In genomic region chr4:134600777-134601176, GRCm38 (mm10) we compare ENCODE assay signal across 14 mouse cellular contexts. TPM values are rescaled to one million over a fixed set of nuclear protein-coding genes. Genes with fewer than 3 reads are reported as not detected.
DNase-seq lines count a peak whose midpoint lies in the region; ATAC-seq and TF ChIP-seq lines count a peak whose summit lies in the region.
"Had no signal": no experiment of that assay in that cellular context is flagged by ENCODE, and none has a peak within 500 bp of the region (broad histone marks: within the 10 kb centered on the region; RNA-seq: fewer than 3 reads in every experiment).

No protein-coding gene starts in this region.

- no peak for DNase-seq in hindbrain, embryonic 14.5 days (ENCODE audit: low spot score)
- no peak for DNase-seq in left cerebral cortex, adult 2 months (ENCODE audit: extremely low spot score in 1 of 2, low spot score in 2 of 2)
- DNase-seq in left cerebral cortex, adult 8-10 months (ENCODE audit: low spot score in 2 of 2) = no peak
- DNase-seq in stomach, postnatal 0 days (ENCODE audit: low spot score) = no peak
- DNase-seq in T-cell, adult 2 months (ENCODE audit: low spot score) = no peak
- DNase-seq: adrenal gland, postnatal 10 days; lung, postnatal 14 days; thymus, adult 2 months had no signal

- no peaks in the 10 kb centered on the region for H3K9me3 ChIP-seq in hindbrain, embryonic 15.5 days
- H3K9me3 ChIP-seq in hindbrain, embryonic 14.5 days (ENCODE audit: control insufficient read depth, low read length) = no peaks in the 10 kb centered on the region
- no peaks in the 10 kb centered on the region for H3K9me3 ChIP-seq in stomach, embryonic 15.5 days
- no peaks in the 10 kb centered on the region for H3K9me3 ChIP-seq in stomach, postnatal 0 days (ENCODE audit: control insufficient read depth, low read length)
- H3K9me3 ChIP-seq: forebrain, embryonic 10.5 days; G1E; hindbrain, embryonic 10.5 days had no signal

- intact Hi-C loops in left cerebral cortex, adult 2 months (cut with DNase I) = loop anchor here (2.0 kb wide), 1 partner anchor 30 kb away; no protein-coding TSS in a partner anchor

- H3K27ac ChIP-seq in hindbrain, embryonic 15.5 days (replicated peaks) = 0 out of 2 replicates have a peak overlapping the region, but pooled peaks have one; percentile 55
- H3K27ac ChIP-seq in hindbrain, embryonic 14.5 days = no peak overlapping the region
- peak overlapping the region; percentile 76 for H3K27ac ChIP-seq in left cerebral cortex, adult 2 months
- H3K27ac ChIP-seq in stomach, embryonic 15.5 days = 0 out of 2 replicates have a peak overlapping the region, but pooled peaks have one; percentile 16
- no peak overlapping the region; the same call in 1 of the 2 replicates for H3K27ac ChIP-seq in stomach, postnatal 0 days (replicated peaks)
- H3K27ac ChIP-seq: forebrain, embryonic 10.5 days; hindbrain, embryonic 10.5 days had no signal

- ATAC-seq in hindbrain, embryonic 15.5 days (ENCODE audit: low FRiP score, low read depth) = no peak
- ATAC-seq in hindbrain, embryonic 14.5 days (ENCODE audit: low FRiP score) = no peak
- no peak for ATAC-seq in stomach, embryonic 15.5 days (ENCODE audit: insufficient read depth, low FRiP score, low read depth)
- no peak for ATAC-seq in stomach, postnatal 0 days (ENCODE audit: low FRiP score, low TSS enrichment)

- no peaks in the 10 kb centered on the region for H3K36me3 ChIP-seq in hindbrain, embryonic 15.5 days
- no peaks in the 10 kb centered on the region for H3K36me3 ChIP-seq in hindbrain, embryonic 14.5 days (replicated peaks; ENCODE audit: control insufficient read depth, insufficient read depth)
- H3K36me3 ChIP-seq in stomach, embryonic 15.5 days = no peaks in the 10 kb centered on the region
- H3K36me3 ChIP-seq in stomach, postnatal 0 days (ENCODE audit: control insufficient read depth, insufficient read depth, low read length) = no peaks in the 10 kb centered on the region
- H3K36me3 ChIP-seq: forebrain, embryonic 10.5 days; G1E; hindbrain, embryonic 10.5 days had no signal

- H3K4me2 ChIP-seq in hindbrain, embryonic 15.5 days = no peak overlapping the region
- no peak overlapping the region for H3K4me2 ChIP-seq in hindbrain, embryonic 14.5 days (replicated peaks)
- no peak overlapping the region for H3K4me2 ChIP-seq in stomach, embryonic 15.5 days
- no peak overlapping the region for H3K4me2 ChIP-seq in stomach, postnatal 0 days (replicated peaks; ENCODE audit: low read depth)
- H3K4me2 ChIP-seq: midbrain, embryonic 11.5 days had no signal

- H3K4me3 ChIP-seq in hindbrain, embryonic 15.5 days = no peak overlapping the region
- H3K4me3 ChIP-seq in hindbrain, embryonic 14.5 days (replicated peaks; ENCODE audit: low read length) = no peak overlapping the region
- H3K4me3 ChIP-seq in left cerebral cortex, adult 2 months = no peak overlapping the region
- no peak overlapping the region for H3K4me3 ChIP-seq in stomach, embryonic 15.5 days (replicated peaks)
- H3K4me3 ChIP-seq in stomach, postnatal 0 days (ENCODE audit: low read depth, low read length) = no peak overlapping the region
- H3K4me3 ChIP-seq: forebrain, embryonic 10.5 days; hindbrain, embryonic 10.5 days had no signal

- TF ChIP-seq CTCF in left cerebral cortex, adult 2 months (IDR thresholded peaks at IDR 0.05) = no peak
- TF ChIP-seq CTCF in stomach, postnatal 0 days (IDR thresholded peaks at IDR 0.05; ENCODE audit: low read depth) = no peak

- no peak overlapping the region for H3K9ac ChIP-seq in hindbrain, embryonic 15.5 days
- no peak overlapping the region for H3K9ac ChIP-seq in hindbrain, embryonic 14.5 days
- H3K9ac ChIP-seq in stomach, embryonic 15.5 days = no peak overlapping the region
- no peak overlapping the region for H3K9ac ChIP-seq in stomach, postnatal 0 days (ENCODE audit: low read length)

- TF ChIP-seq EP300 in stomach, postnatal 0 days (optimal IDR thresholded peaks at IDR 0.05) = no peak

- H3K4me1 ChIP-seq in hindbrain, embryonic 15.5 days (replicated peaks) = peaks cover 59% of the 10 kb centered on the region
- peaks cover 29% of the 10 kb centered on the region for H3K4me1 ChIP-seq in hindbrain, embryonic 14.5 days (replicated peaks; ENCODE audit: control insufficient read depth, insufficient read depth, low read length)
- 0 out of 2 replicates have a peak, but pooled peaks cover 8% of the 10 kb centered on the region for H3K4me1 ChIP-seq in stomach, embryonic 15.5 days
- H3K4me1 ChIP-seq in stomach, postnatal 0 days (replicated peaks; ENCODE audit: control insufficient read depth, insufficient read depth) = no peaks in the 10 kb centered on the region

- no peaks in the 10 kb centered on the region for H3K27me3 ChIP-seq in hindbrain, embryonic 15.5 days
- no peaks in the 10 kb centered on the region for H3K27me3 ChIP-seq in hindbrain, embryonic 14.5 days (ENCODE audit: control insufficient read depth, insufficient read depth, low read length)
- no peaks in the 10 kb centered on the region for H3K27me3 ChIP-seq in stomach, embryonic 15.5 days (replicated peaks)
- H3K27me3 ChIP-seq in stomach, postnatal 0 days (ENCODE audit: control insufficient read depth, insufficient read depth, low read length) = no peaks in the 10 kb centered on the region

- 79% methylated on average over 7 of the region's 7 CpGs for WGBS in hindbrain, embryonic 15.5 days
- 81% methylated on average over 7 of the region's 7 CpGs for WGBS in hindbrain, embryonic 14.5 days
- WGBS in stomach, embryonic 15.5 days = 46% methylated on average over 7 of the region's 7 CpGs
- 55% methylated on average over 7 of the region's 7 CpGs for WGBS in stomach, postnatal 0 days

RNA-seq across cellular contexts. Expression of gene Selenon, which starts 48.8 kb away (rescaled TPM):
- polyA plus RNA-seq in hindbrain, embryonic 15.5 days (2015; fragmentation: Nextera tagmentation; extraction: Ambion mirVana) = 31.2 and 32.0 TPM in 2 replicates
- 10.9 and 12.8 TPM in 2 replicates for polyA plus RNA-seq in hindbrain, embryonic 14.5 days (2014; fragmentation: Nextera tagmentation; extraction: Ambion mirVana)
- total RNA-seq in left cerebral cortex, adult 2 months (2021) = 10 to 100 TPM; 22.2 to 23.2 TPM
- 10 to 100 TPM; 20.2 to 21.5 (median 20.9) TPM for total RNA-seq in left cerebral cortex, adult 8-10 months (2022)
- 33.0 and 37.8 TPM in 2 replicates for polyA plus RNA-seq in stomach, embryonic 15.5 days (2015; fragmentation: Nextera tagmentation; extraction: Ambion mirVana)
- 8.6 and 12.1 TPM in 2 replicates for polyA plus RNA-seq in stomach, postnatal 0 days (2015; fragmentation: Nextera tagmentation; extraction: Ambion mirVana)
- polyA plus RNA-seq: G1E had no signal

Comparison
In these comparisons a context has a peak if more than half of its experiments do, and no peak if none do; other contexts are left out.
1. H3K27ac ChIP-seq: peak in hindbrain, embryonic 15.5 days (single experiment), left cerebral cortex, adult 2 months (single experiment) and stomach, embryonic 15.5 days (single experiment); none in hindbrain, embryonic 14.5 days (single experiment) and stomach, postnatal 0 days (single experiment).